Mouse (Mus musculus): ENCODE measurements around the gene Tex14. TPM values are rescaled to one million over a fixed set of nuclear protein-coding genes. Genes with fewer than 3 reads are reported as not detected.
"Not testable (repeated sequence)": the region's sequence is repeated elsewhere in the genome, so short reads cannot be mapped to it uniquely, and the experiment has no call there.

Tex14 gene
- polyA plus RNA-seq, 1 experiment from 2014 or later = 0.65 TPM

DNA sequence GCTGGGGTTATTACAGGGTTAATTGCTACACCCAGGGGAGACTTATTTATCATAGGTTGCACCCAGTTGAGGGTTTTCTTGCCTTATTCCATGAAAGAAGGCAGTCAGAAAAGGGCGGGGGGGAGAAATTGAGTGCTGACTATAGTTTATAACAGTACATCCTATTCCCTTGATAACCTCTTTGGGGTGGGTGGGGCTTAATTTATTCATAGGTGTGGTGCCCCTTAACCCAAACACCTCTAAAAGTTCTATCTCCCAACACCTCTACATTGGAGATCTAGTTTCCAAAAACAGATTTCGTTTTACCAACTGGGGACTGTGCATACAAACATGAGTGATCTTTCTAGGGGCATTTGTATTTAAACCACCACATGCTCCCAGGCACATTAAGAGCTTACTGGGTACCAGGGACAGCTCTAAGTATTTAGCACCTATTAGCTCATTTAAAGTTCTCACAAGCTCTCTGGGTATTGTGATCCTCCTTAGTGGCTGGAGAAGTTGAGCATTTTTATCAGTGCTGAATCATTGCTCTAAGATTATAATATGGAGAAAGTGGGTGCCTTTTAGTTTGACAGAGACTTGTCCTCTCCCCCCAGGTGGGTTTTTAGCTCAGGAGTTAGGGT lies 23.3 kb downstream of the Tex14 start:
- 66% methylated on average over 2 of the region's 2 CpGs for WGBS
- peaks cover 10% of the 10 kb centered on the region for H3K4me1 ChIP-seq
- H3K36me3 ChIP-seq = no peaks in the 10 kb centered on the region
- no peaks in the 10 kb centered on the region for H3K27me3 ChIP-seq
- H3K4me2 ChIP-seq = no peak overlapping the region
- H3K27ac ChIP-seq = no peak overlapping the region
- no peak overlapping the region for H3K4me3 ChIP-seq (replicated peaks)
- no peak for ATAC-seq (replicated peaks; ENCODE audit: low FRiP score)
- H3K9ac ChIP-seq = no peak overlapping the region
- H3K9me3 ChIP-seq (replicated peaks) = no peaks in the 10 kb centered on the region

- Histone ChIP-seq H3K27ac (no peak overlapping the region), H3K9ac (no peak overlapping the region), H3K4me3 (replicated peaks) (no peak overlapping the region), H3K27me3 (no peaks in the 10 kb centered on the region), H3K4me2 (no peak overlapping the region), H3K9me3 (replicated peaks) (no peaks in the 10 kb centered on the region), H3K36me3 (no peaks in the 10 kb centered on the region), H3K4me1 (peaks cover 16% of the 10 kb centered on the region; the same call in 1 of the 2 replicates)
- no peak for ATAC-seq (replicated peaks; ENCODE audit: low FRiP score)
- WGBS = 84% methylated on average over 4 of the region's 4 CpGs
These were observed 24.5 kb downstream of the Tex14 start for GRCm38 (mm10) chr11:87429363-87429762.

DNA sequence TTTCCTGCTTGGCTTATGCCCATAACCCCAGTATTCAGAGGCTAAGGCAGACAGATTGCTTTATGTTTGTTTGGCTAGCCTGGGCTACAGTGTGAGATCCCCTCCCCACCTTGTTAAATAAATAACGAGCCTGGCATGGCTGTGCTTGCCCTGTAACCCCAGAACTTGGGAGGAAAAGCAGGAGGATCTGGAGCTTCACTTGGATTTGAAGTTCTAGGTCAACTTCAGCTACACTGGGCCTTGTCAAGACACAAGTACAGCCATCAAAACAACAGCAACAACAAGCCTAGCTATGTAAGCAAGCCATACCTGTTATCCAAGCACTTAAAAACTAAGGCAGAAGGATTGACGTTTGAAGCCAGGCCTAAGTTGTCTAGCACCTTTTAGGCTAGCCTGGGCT lies 25.5 kb downstream of the Tex14 start:
- 84% methylated on average over 2 of the region's 2 CpGs for WGBS
- H3K27me3 ChIP-seq = no peaks in the 10 kb centered on the region
- no peaks in the 10 kb centered on the region for H3K36me3 ChIP-seq
- H3K9me3 ChIP-seq (replicated peaks) = no peaks in the 10 kb centered on the region
- H3K9ac ChIP-seq = no peak overlapping the region
- H3K27ac ChIP-seq = no peak overlapping the region
- no peak overlapping the region for H3K4me3 ChIP-seq (replicated peaks)
- no peak overlapping the region for H3K4me2 ChIP-seq
- no peak for ATAC-seq (replicated peaks; ENCODE audit: low FRiP score)
- peaks cover 16% of the 10 kb centered on the region; the same call in 1 of the 2 replicates for H3K4me1 ChIP-seq

DNA sequence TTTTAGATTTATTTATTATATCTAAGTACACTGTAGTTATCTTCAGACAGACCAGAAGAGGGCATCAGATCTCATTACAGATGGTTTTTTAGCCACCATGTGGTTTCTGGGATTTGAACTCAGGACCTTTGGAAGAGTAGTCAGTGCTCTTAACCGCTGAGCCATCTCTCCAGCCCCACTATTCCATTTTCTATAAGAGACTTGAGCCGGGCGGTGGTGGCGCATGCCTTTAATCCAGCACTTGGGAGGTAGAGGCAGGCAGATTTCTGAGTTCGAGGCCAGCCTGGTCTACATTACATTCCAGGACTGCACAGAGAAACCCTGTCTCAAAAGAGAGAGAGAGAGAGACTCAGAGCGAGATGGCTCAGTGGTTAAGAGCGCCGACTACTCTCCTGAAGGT lies 26.9 kb downstream of the Tex14 start:
- H3K4me3 ChIP-seq (replicated peaks); H3K9ac ChIP-seq; H3K27ac ChIP-seq; H3K9me3 ChIP-seq (replicated peaks); H3K36me3 ChIP-seq; ATAC-seq (replicated peaks; ENCODE audit: low FRiP score); H3K4me2 ChIP-seq; H3K27me3 ChIP-seq: not testable (repeated sequence)
- WGBS = 89% methylated on average over 8 of the region's 8 CpGs
- H3K4me1 ChIP-seq = peaks cover 13% of the 10 kb centered on the region; the same call in 1 of the 2 replicates

GRCm38 (mm10) chr11:87432447-87432846 lies 27.6 kb downstream of the Tex14 start:
- Histone ChIP-seq H3K9me3 (replicated peaks) (no peaks in the 10 kb centered on the region), H3K9ac (no peak overlapping the region), H3K4me3 (replicated peaks) (no peak overlapping the region), H3K27me3 (no peaks in the 10 kb centered on the region), H3K4me1 (peaks cover 13% of the 10 kb centered on the region; the same call in 1 of the 2 replicates), H3K36me3 (no peaks in the 10 kb centered on the region), H3K4me2 (no peak overlapping the region), H3K27ac (no peak overlapping the region)
- 53% methylated on average over 1 of the region's 1 CpGs for WGBS
- ATAC-seq (replicated peaks; ENCODE audit: low FRiP score) = no peak

DNA sequence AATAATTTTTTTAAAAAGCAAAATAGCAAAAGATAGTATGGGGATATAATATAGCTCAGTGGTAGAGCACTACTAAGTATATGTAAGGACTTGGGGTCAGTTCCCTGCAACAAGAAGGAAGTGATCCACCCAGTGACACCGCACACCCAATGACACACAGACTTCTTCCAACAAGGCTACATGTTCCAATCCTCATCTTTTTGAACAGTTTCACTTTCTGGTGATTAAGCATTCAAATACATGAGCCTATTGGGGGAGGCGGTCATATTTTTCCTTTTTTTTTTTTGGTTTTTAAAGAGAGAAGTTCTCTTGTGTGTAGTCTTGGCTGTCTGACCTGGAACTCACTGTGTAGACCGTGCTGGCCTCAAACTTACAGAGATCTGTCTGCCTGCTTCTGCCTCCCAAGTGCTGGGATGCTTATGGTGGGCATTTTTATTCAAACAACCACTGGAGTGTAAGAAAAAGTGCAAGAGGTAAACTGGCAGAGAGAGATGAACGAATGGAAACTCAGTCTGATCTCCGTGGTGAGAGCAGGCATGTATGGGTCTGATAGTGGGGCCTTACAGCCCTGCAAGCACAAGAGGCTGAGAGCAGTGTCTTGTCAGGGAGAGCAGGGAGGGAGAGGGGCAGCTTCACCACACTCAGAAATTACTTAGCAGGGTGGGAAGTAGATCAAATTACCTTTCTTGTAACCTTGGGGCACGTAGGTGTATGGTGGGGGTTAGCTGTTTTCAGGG lies 28.2 kb downstream of the Tex14 start:
- H3K4me1 ChIP-seq = peaks cover 11% of the 10 kb centered on the region; the same call in 1 of the 2 replicates
- no peaks in the 10 kb centered on the region for H3K27me3 ChIP-seq
- no peak overlapping the region for H3K27ac ChIP-seq
- no peaks in the 10 kb centered on the region for H3K36me3 ChIP-seq
- H3K9ac ChIP-seq = no peak overlapping the region
- no peak; the same call in 1 of the 2 replicates for ATAC-seq (replicated peaks; ENCODE audit: low FRiP score)
- no peak overlapping the region for H3K4me3 ChIP-seq (replicated peaks)
- no peak overlapping the region for H3K4me2 ChIP-seq
- WGBS = 40% methylated on average over 6 of the region's 6 CpGs
- no peaks in the 10 kb centered on the region for H3K9me3 ChIP-seq (replicated peaks)

GRCm38 (mm10) chr11:87435107-87435506 lies 30.2 kb downstream of the Tex14 start:
- ATAC-seq (replicated peaks; ENCODE audit: low FRiP score); H3K9ac ChIP-seq; H3K9me3 ChIP-seq (replicated peaks); H3K4me3 ChIP-seq (replicated peaks); H3K36me3 ChIP-seq; H3K27ac ChIP-seq; H3K27me3 ChIP-seq; H3K4me2 ChIP-seq: not testable (repeated sequence)
- peaks cover 11% of the 10 kb centered on the region; the same call in 1 of the 2 replicates for H3K4me1 ChIP-seq
- WGBS = 92% methylated on average over 2 of the region's 2 CpGs

DNA sequence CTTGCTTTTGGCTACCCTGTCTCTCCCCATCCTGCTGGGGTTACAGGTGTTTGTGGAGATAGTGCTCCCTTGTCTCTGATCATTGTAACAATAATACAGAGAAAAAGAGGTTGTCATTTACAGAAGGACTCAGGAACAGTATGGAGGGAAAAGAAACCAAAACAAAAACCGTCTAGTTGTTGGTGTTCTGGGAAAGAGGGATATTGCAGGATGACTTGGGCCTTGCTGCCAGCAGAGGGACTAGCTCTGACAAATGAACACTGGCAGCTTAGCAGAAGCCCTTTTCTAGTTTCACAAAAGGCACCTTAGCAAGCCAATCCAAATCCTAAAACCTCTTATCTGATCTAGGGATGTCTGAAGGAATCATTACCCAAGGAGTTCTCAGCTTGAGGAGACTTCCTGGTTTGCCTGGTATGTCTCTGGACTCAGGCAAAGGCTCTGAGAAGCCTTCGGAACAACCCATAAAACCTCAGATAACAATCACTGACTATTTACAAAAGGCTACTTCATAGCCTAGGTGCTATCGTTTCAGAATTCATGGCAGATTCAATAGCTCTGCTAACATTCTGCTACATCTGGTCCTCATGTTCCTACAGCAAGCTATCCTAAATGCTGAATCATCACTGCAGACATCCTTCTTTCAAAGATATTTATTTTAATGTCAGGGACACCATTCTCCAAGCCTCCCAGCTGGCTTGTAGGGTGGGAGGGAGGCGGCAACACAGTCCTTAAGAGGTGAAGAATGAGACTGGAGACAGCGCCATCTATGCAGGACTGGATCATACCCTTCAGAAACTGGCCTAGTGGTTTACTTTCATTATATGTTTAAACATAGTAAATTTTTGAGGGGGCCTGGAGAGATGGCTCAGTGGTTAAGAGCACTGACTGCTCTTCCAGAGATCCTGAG lies 31.7 kb downstream of the Tex14 start:
- 57% methylated on average over 5 of the region's 5 CpGs for WGBS
- no peaks in the 10 kb centered on the region for H3K27me3 ChIP-seq
- H3K9ac ChIP-seq = no peak overlapping the region
- ATAC-seq (replicated peaks; ENCODE audit: low FRiP score) = no peak
- H3K4me2 ChIP-seq = no peak overlapping the region
- peaks cover 13% of the 10 kb centered on the region; the same call in 1 of the 2 replicates for H3K4me1 ChIP-seq
- H3K36me3 ChIP-seq = no peaks in the 10 kb centered on the region
- no peaks in the 10 kb centered on the region for H3K9me3 ChIP-seq (replicated peaks)
- H3K4me3 ChIP-seq (replicated peaks) = no peak overlapping the region
- H3K27ac ChIP-seq = no peak overlapping the region

DNA sequence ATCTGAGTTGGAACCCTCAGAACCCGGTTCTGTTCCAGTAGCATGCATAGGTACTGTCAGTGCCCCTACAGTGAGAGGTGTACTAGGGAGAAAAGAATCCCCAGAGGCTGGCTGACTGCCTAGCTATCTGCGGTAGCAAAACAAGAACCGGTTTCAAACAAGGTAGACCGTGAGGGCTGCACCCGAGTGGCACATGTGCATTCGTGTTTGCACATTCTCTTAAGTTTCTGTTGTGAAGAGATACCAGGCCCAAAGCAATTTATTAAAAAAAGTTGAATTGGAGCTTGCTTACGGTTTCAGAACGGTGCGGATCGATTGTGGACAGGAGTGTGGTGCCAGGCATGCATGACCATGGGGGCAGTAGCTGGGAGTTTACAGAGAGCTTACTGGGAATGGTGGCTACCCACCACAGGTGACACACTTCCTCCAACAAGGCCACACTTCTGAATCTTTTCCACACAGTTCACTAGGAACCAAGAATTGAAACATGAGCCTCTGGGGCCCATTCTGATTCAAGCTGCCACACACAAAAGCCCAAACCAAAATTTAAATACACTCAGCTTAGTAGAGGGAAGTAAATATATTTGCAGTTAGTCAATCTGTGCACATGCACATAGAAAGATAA lies 35.0 kb downstream of the Tex14 start:
- Histone ChIP-seq H3K4me1 (peaks cover 17% of the 10 kb centered on the region), H3K9ac (no peak overlapping the region), H3K36me3 (no peaks in the 10 kb centered on the region), H3K27me3 (no peaks in the 10 kb centered on the region), H3K27ac (no peak overlapping the region), H3K4me2 (no peak overlapping the region), H3K4me3 (replicated peaks) (no peak overlapping the region), H3K9me3 (replicated peaks) (no peaks in the 10 kb centered on the region)
- ATAC-seq (replicated peaks; ENCODE audit: low FRiP score) = no peak
- 90% methylated on average over 10 of the region's 10 CpGs for WGBS

- peak overlapping the region; percentile 82 for H3K27ac ChIP-seq
These were observed 37.9 kb downstream of the Tex14 start for GRCm38 (mm10) chr11:87442643-87443372.

DNA sequence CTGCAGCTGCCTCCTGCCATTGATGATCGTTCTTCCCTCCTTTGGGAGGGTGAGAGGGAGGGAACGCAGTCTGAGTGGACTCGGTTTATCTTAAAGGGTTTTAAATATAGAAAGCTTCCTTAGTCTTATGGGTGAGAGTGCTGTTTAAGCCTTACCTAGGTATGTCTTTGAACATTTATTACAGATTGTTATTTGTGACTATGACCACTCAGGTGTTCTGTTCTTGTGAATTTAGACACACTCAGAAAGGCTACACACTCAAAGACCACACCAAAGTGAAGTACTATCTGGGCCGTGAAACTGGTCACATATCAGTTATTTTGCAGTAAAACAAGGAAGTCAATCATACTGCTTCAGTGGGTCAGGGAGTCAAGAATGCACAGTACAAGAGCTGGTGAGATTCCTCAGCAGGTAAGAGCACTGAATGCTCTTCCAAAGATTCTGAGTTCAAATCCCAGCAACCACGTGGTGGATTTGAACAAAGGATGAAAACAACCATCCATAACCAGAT lies 38.6 kb downstream of the Tex14 start:
- Histone ChIP-seq H3K27ac (peak overlapping the region; percentile 85), H3K27me3 (no peaks in the 10 kb centered on the region), H3K4me1 (peaks cover 23% of the 10 kb centered on the region), H3K4me2 (no peak overlapping the region), H3K9me3 (replicated peaks) (no peaks in the 10 kb centered on the region), H3K4me3 (replicated peaks) (no peak overlapping the region), H3K9ac (no peak overlapping the region), H3K36me3 (no peaks in the 10 kb centered on the region)
- 0% methylated on average over 5 of the region's 5 CpGs for WGBS
- no peak; the same call in 1 of the 2 replicates for ATAC-seq (replicated peaks; ENCODE audit: low FRiP score)

More at GRCm38 (mm10) chr11:87442643-87443372, 37.9 kb downstream of the Tex14 start:
- H3K4me2 ChIP-seq = peak overlapping the region; percentile 71
- not testable (repeated sequence) for H3K9ac ChIP-seq; H3K27me3 ChIP-seq; H3K9me3 ChIP-seq (replicated peaks); H3K36me3 ChIP-seq
- WGBS = under 1% methylated on average over 31 of the region's 62 CpGs
- peak; percentile 98 for ATAC-seq (replicated peaks; ENCODE audit: low FRiP score)
- H3K4me3 ChIP-seq (replicated peaks) = peak overlapping the region; percentile 38
- peaks cover 20% of the 10 kb centered on the region for H3K4me1 ChIP-seq

Data from kidney, embryonic 15.5 days (tissue).